Mouse (Mus musculus) heart, adult 2 months (tissue): ENCODE data around the gene Abcd3.

Experiments
- CTCF ChIP-seq: fragments of 200-600 bp; IDR thresholded peaks from 2 replicates; pipeline ENCODE4 v1.8.1; 2022; ENCODE audit warnings: antibody characterized with exemption, mild to moderate bottlenecking, moderate library complexity
- POLR2A ChIP-seq: fragments of 200-500 bp; IDR thresholded peaks from 2 replicates; pipeline ENCODE4 v1.6.1; 2011; ENCODE audit warnings: mild to moderate bottlenecking, low read depth, low read length, control low read depth; ENCODE audit not compliant: insufficient read depth

DNA sequence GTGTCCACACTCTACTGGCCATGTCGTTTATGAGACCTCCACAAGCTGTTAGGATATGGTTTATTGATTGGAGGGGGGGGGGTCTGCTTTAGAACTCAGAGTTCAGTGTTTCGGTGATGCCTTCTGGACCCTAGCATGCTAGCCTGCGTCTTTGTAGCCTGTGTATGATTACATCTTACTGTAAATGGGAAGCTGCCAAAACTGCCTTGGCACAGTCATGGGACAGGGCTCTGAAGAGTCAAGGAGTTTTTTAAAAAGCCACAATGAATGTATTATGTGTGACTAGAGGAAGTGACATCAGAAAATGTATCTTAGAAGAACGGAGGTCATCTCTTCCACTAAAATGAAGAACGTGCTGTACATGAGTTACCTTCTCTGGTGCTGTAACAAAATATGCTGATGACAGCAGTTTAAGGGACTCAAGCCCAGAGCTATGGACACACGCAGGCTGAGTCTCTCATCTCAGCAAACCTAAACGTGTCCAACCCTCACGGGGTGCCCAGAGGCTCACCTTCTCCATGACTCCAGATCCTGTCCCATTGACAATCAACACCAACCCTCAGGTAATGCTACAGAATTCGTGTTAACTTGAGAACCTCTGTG, 26.4 kb upstream of the Abcd3 start:
- TF ChIP-seq CTCF (no peak), POLR2A (no peak)
